Mouse (Mus musculus): Measurements from ENCODE around the gene Hmgxb4. TPM values are rescaled to one million over a fixed set of nuclear protein-coding genes. Genes with fewer than 3 reads are reported as not detected.

The Hmgxb4 gene
- total and polyA plus RNA-seq, 3 experiments = 21.8 to 32.6 TPM; not detected in 1

DNA sequence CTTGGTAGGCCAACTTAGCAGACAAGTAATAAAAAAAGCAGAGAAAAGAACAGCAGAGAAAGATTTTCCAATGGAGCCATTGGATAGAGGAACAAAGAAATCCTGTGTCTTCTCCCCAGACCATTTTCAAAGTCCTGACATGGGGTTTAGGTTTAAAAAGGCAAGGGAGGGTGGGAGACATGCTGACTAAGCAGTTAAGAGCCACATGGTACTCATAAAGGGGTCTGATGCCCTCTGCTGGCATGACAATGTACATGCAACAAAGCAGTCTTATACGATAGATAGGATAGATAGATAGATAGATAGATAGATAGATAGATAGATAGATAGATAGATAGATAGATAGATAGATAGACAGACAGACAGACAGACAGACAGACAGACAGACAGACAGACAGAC, 15.7 kb upstream of the Hmgxb4 start:
- TF ChIP-seq CTCF (IDR thresholded peaks at IDR 0.05 in 2 of 3, conservative IDR thresholded peaks at IDR 0.05 in 1 of 3; ENCODE audit: control insufficient read depth in 1 of 3, insufficient read depth in 1 of 3, low read depth in 2 of 3, low read length in 3 of 3, poor library complexity in 1 of 3, severe bottlenecking in 1 of 3) (peak; percentile 40 to 56 (median 47)), NRF1 (IDR thresholded peaks at IDR 0.05; ENCODE audit: insufficient read depth, low read depth, low read length, poor library complexity, severe bottlenecking) (no peak), CHD2 (IDR thresholded peaks at IDR 0.05; ENCODE audit: low read length) (no peak), POLR2AphosphoS2 (IDR thresholded peaks at IDR 0.05; ENCODE audit: low read length) (no peak), ZMIZ1 (IDR thresholded peaks at IDR 0.05; ENCODE audit: low read depth, low read length) (no peak), SMC3 (IDR thresholded peaks at IDR 0.05; ENCODE audit: low read depth, low read length) (peak; percentile 40), JUND (IDR thresholded peaks at IDR 0.05; ENCODE audit: low read depth, low read length) (no peak), TCF12 (IDR thresholded peaks at IDR 0.05; ENCODE audit: low read depth, low read length) (no peak), MAX (IDR thresholded peaks at IDR 0.05; ENCODE audit: low read length) (peak; percentile 36), MYB (IDR thresholded peaks at IDR 0.05; ENCODE audit: low read depth, low read length) (no peak), KAT2A (conservative IDR thresholded peaks at IDR 0.05; ENCODE audit: low read depth, low read length) (no peak), ELF1 (IDR thresholded peaks at IDR 0.05; ENCODE audit: low read depth, low read length) (no peak), MEF2A (IDR thresholded peaks at IDR 0.05; ENCODE audit: extremely low read depth, insufficient replicate concordance, low read depth, low read length, poor library complexity, severe bottlenecking) (no peak), MAZ (IDR thresholded peaks at IDR 0.05; ENCODE audit: low read depth, low read length) (no peak), USF1 (IDR thresholded peaks at IDR 0.05; ENCODE audit: low read depth, low read length) (no peak), MYC (IDR thresholded peaks at IDR 0.05; ENCODE audit: low read depth, low read length) (peak; percentile 83; the same call in 1 of the 2 replicates), USF2 (IDR thresholded peaks at IDR 0.05; ENCODE audit: borderline replicate concordance in 1 of 2, insufficient read depth in 1 of 2, low read depth in 1 of 2, low read length in 2 of 2) (no peak), HCFC1 (IDR thresholded peaks at IDR 0.05; ENCODE audit: low read depth, low read length) (no peak), ZKSCAN1 (IDR thresholded peaks at IDR 0.05; ENCODE audit: low read depth, low read length) (no peak), RAD21 (IDR thresholded peaks at IDR 0.05; ENCODE audit: low read depth, low read length) (peak; percentile 52), MAFK (IDR thresholded peaks at IDR 0.05; ENCODE audit: borderline replicate concordance, low read depth, low read length) (peak; percentile 98), TAL1 (IDR thresholded peaks at IDR 0.05; ENCODE audit: low read length) (no peak), UBTF (IDR thresholded peaks at IDR 0.05; ENCODE audit: borderline replicate concordance, insufficient read depth, low read depth, low read length) (no peak), ZC3H11A (IDR thresholded peaks at IDR 0.05; ENCODE audit: low read depth, low read length) (peak; percentile 22; the same call in 1 of the 2 replicates), RCOR1 (IDR thresholded peaks at IDR 0.05; ENCODE audit: low read depth, low read length) (no peak), GATA1 (IDR thresholded peaks at IDR 0.05; ENCODE audit: low read depth, low read length) (peak; percentile 41), GABPA (IDR thresholded peaks at IDR 0.05; ENCODE audit: low read depth, low read length) (no peak)
- H3K4me1 ChIP-seq (ENCODE audit: control insufficient read depth in 1 of 2, insufficient read depth in 2 of 2, low read length in 2 of 2) = no peaks in the 10 kb centered on the region; a peak in 1 of 4 replicates
- H3K27me3 ChIP-seq (ENCODE audit: control insufficient read depth in 1 of 2, insufficient read depth in 2 of 2, low read length in 2 of 2) = no peaks in the 10 kb centered on the region
- H3K27ac ChIP-seq (ENCODE audit: control insufficient read depth, low read depth, low read length) = no peak overlapping the region
- no peaks in the 10 kb centered on the region for H3K79me2 ChIP-seq (ENCODE audit: control insufficient read depth, insufficient read depth, low read length, poor library complexity)
- H3K9me3 ChIP-seq (replicated peaks; ENCODE audit: insufficient read depth, low read length) = no peaks in the 10 kb centered on the region
- no peak overlapping the region for H3K4me3 ChIP-seq (ENCODE audit: control insufficient read depth in 1 of 2, insufficient read depth in 1 of 2, low read depth in 2 of 2, low read length in 2 of 2)
- DNase-seq (ENCODE audit: low read depth, low spot score) = peak; percentile 37
- H3K9ac ChIP-seq (ENCODE audit: control insufficient read depth, low read depth, low read length, poor library complexity, severe bottlenecking) = no peak overlapping the region
- H3K36me3 ChIP-seq (ENCODE audit: control insufficient read depth in 1 of 2, insufficient read depth in 2 of 2, low read length in 2 of 2) = no peaks in the 10 kb centered on the region
